Mouse (Mus musculus) midbrain, embryonic 16.5 days (tissue): Measurements from ENCODE around the gene L3mbtl3. TPM values are rescaled to one million over a fixed set of nuclear protein-coding genes. Genes with fewer than 3 reads are reported as not detected.

Experiments used
- ATAC-seq: fragments of 200-750 bp; cut with Nextera tagmentation; 2 replicates; pipeline ENCODE4 v1.8.0; 2017; ENCODE audit warnings: moderate TSS enrichment
- H3K27ac ChIP-seq: fragments of 300-500 bp; sonication (generic); 2 replicates; pipeline ENCODE4 v1.5.1; 2014; ENCODE audit warnings: mild to moderate bottlenecking, low read length, mixed read lengths
- H3K27me3 ChIP-seq: fragments of 300-500 bp; sonication (generic); 2 replicates; pipeline ENCODE4 v1.6.1; 2014; ENCODE audit warnings: low read depth, low read length, mixed read lengths; ENCODE audit not compliant: control insufficient read depth, insufficient read depth
- H3K36me3 ChIP-seq: fragments of 300-500 bp; sonication (generic); 2 replicates; pipeline ENCODE4 v1.6.1; 2014; ENCODE audit warnings: mild to moderate bottlenecking, low read length, moderate library complexity, mixed read lengths; ENCODE audit not compliant: control insufficient read depth, insufficient read depth
- H3K4me1 ChIP-seq: fragments of 300-500 bp; sonication (generic); 2 replicates; pipeline ENCODE4 v1.6.1; 2014; ENCODE audit warnings: mild to moderate bottlenecking, low read length, mixed read lengths; ENCODE audit not compliant: control insufficient read depth, insufficient read depth
- H3K4me2 ChIP-seq: fragments of 300-500 bp; sonication (generic); 2 replicates; pipeline ENCODE4 v1.6.1; 2014; ENCODE audit warnings: mild to moderate bottlenecking, low read length, mixed read lengths
- H3K4me3 ChIP-seq: fragments of 300-500 bp; sonication (generic); 2 replicates; pipeline ENCODE4 v1.5.1; 2014; ENCODE audit warnings: low read depth, mild to moderate bottlenecking, low read length, moderate library complexity, mixed read lengths
- H3K9ac ChIP-seq: fragments of 300-500 bp; sonication (generic); 2 replicates; pipeline ENCODE4 v1.6.1; 2014; ENCODE audit warnings: low read depth, low read length, mixed read lengths
- H3K9me3 ChIP-seq: fragments of 300-500 bp; sonication (generic); replicated peaks from 2 replicates; pipeline ENCODE4 v1.6.1; 2014; ENCODE audit warnings: mild to moderate bottlenecking, low read length, mixed read lengths; ENCODE audit not compliant: control insufficient read depth, poor library complexity, severe bottlenecking
- WGBS: fragments of 180-500 bp; shearing (Covaris S2); extraction: QIAGEN DNeasy Blood & Tissue Kit; methylation state at CpG from one replicate; pipeline ENCODE4 v1.1.7; 2014; 5-methylcytosine and 5-hydroxymethylcytosine counted together
- microRNA-seq: library from miRNA; unstranded; fragments of <30 nt; microRNA quantifications from one replicate; pipeline ENCODE4, GENCODE M21; 2017
- polyA plus RNA-seq: library from polyadenylated mRNA; unstranded; fragments of >200 nt; fragmentation: Nextera tagmentation; extraction: Ambion mirVana; gene quantifications from 2 replicates; pipeline ENCODE4 v1.2.1, GENCODE M21; 2015

L3mbtl3 gene
- polyA plus RNA-seq, 1 experiment from 2014 or later = 35.4 TPM

- Histone ChIP-seq H3K27ac (no peak overlapping the region), H3K36me3 (no peaks in the 10 kb centered on the region), H3K4me2 (no peak overlapping the region), H3K4me1 (no peaks in the 10 kb centered on the region; the same call in 1 of the 2 replicates), H3K27me3 (no peaks in the 10 kb centered on the region), H3K4me3 (no peak overlapping the region), H3K9ac (no peak overlapping the region), H3K9me3 (no peaks in the 10 kb centered on the region)
- ATAC-seq = no peak
- 89% methylated on average over 3 of the region's 3 CpGs for WGBS
Observed at GRCm38 (mm10) chr10:26232071-26232653, 143.6 kb downstream of the L3mbtl3 start.

GRCm38 (mm10) chr10:26229488-26229887 lies 146.3 kb downstream of the L3mbtl3 start, which contains the start of gene Samd3:
Gene Samd3 (plus strand): TSS chr10:26229707.
- no peaks in the 10 kb centered on the region for H3K27me3 ChIP-seq
- no peaks in the 10 kb centered on the region; the same call in 1 of the 2 replicates for H3K4me1 ChIP-seq
- H3K4me2 ChIP-seq = no peak within 1 kb of the TSS
- H3K36me3 ChIP-seq = no peaks in the 10 kb centered on the region
- no peak within 1 kb of the TSS for H3K4me3 ChIP-seq
- ATAC-seq = no peak
- H3K27ac ChIP-seq = no peak within 1 kb of the TSS
- H3K9ac ChIP-seq = no peak within 1 kb of the TSS
- H3K9me3 ChIP-seq = no peaks in the 10 kb centered on the region
- 81% methylated on average over 4 of the region's 4 CpGs for WGBS

- H3K36me3 ChIP-seq = no peaks in the 10 kb centered on the region
Observed at GRCm38 (mm10) chr10:26228187-26228586, 147.6 kb downstream of the L3mbtl3 start.

GRCm38 (mm10) chr10:26226734-26227133 lies 149.0 kb downstream of the L3mbtl3 start:
- no peak overlapping the region for H3K4me2 ChIP-seq
- no peak for ATAC-seq
- H3K9ac ChIP-seq = no peak overlapping the region
- WGBS = 67% methylated on average over 2 of the region's 2 CpGs
- no peak overlapping the region for H3K4me3 ChIP-seq
- H3K27ac ChIP-seq = no peak overlapping the region
- H3K9me3 ChIP-seq = no peaks in the 10 kb centered on the region
- H3K27me3 ChIP-seq = no peaks in the 10 kb centered on the region
- H3K4me1 ChIP-seq = no peaks in the 10 kb centered on the region; the same call in 1 of the 2 replicates
- no peaks in the 10 kb centered on the region for H3K36me3 ChIP-seq

More at GRCm38 (mm10) chr10:26228187-26228586, 147.6 kb downstream of the L3mbtl3 start:
- no peak overlapping the region for H3K27ac ChIP-seq
- ATAC-seq = no peak
- no peak overlapping the region for H3K9ac ChIP-seq
- H3K4me1 ChIP-seq = no peaks in the 10 kb centered on the region; the same call in 1 of the 2 replicates
- no peaks in the 10 kb centered on the region for H3K9me3 ChIP-seq
- no peaks in the 10 kb centered on the region for H3K27me3 ChIP-seq
- H3K4me2 ChIP-seq = no peak overlapping the region
- H3K4me3 ChIP-seq = no peak overlapping the region

- Histone ChIP-seq H3K4me1 (no peaks in the 10 kb centered on the region; the same call in 1 of the 2 replicates), H3K4me3 (no peak overlapping the region), H3K27ac (no peak overlapping the region), H3K36me3 (no peaks in the 10 kb centered on the region), H3K4me2 (no peak overlapping the region), H3K9me3 (no peaks in the 10 kb centered on the region), H3K9ac (no peak overlapping the region), H3K27me3 (no peaks in the 10 kb centered on the region)
- ATAC-seq = no peak
- 90% methylated on average over 5 of the region's 5 CpGs for WGBS
Observed at GRCm38 (mm10) chr10:26226241-26226640, 149.5 kb downstream of the L3mbtl3 start.

Small RNAs within 50 kb of the gene (microRNA-seq; reads per million reads assigned to microRNA genes)
- gene Gm27754 = not detected

Other genes starting within 250 kb of the L3mbtl3 start
- 3.2 and 7.8 TPM in 2 replicates for gene Samd3, start 146.3 kb downstream of the L3mbtl3 start, polyA plus RNA-seq